In the genomic region with DNA sequence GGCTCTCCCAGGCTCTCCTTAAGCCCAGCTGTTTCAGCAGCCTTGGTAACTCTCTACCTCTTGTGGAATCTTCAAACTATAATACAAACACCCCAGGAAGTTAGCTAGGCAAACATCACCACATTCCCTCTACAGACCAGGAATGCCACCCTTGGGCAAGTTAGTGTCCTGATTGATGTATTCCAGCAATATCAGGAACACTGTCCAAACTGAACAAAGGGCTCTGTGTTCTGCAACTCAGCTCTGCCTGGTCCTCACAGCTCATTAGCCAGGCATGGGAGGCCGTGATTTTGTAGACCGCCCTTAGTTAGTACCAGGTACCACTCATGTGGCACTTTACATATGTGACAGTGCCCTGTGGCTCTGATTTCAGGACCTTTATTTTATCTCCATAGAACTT, we compare ENCODE assay signal across 20 mouse cellular contexts.
A peak's percentile ranks its signal among the peaks of the same experiment; 100 is the strongest.
DNase-seq lines count a peak whose midpoint lies in the region; ATAC-seq lines count a peak whose summit lies in the region.
"Had no signal": no experiment of that assay in that cellular context is flagged by ENCODE, and none has a peak within 500 bp of the region (broad histone marks: within the 10 kb centered on the region; RNA-seq: fewer than 3 reads in every experiment).

No protein-coding gene starts in this region.

- H3K27me3 ChIP-seq in kidney, embryonic 14.5 days (ENCODE audit: control insufficient read depth, insufficient read depth, low read length): no peaks in the 10 kb centered on the region
- peaks cover 21% of the 10 kb centered on the region for H3K27me3 ChIP-seq in limb, embryonic 13.5 days
- H3K27me3 ChIP-seq: hindbrain, embryonic 12.5 days had no signal

- no peaks in the 10 kb centered on the region for H3K4me1 ChIP-seq in kidney, embryonic 14.5 days (ENCODE audit: control insufficient read depth, insufficient read depth, low read length)
- H3K4me1 ChIP-seq in limb, embryonic 13.5 days: peaks cover 28% of the 10 kb centered on the region
- H3K4me1 ChIP-seq: heart, embryonic 10.5 days; hindbrain, embryonic 12.5 days had no signal

- peak; percentile 36 for DNase-seq in embryo, embryonic 10 days (ENCODE audit: low spot score)
- no peak for DNase-seq in embryo, embryonic 11 days
- DNase-seq in kidney, adult 9 months: no peak
- peak; percentile 8 for DNase-seq in 3T3-L1 (ENCODE audit: low read depth, low spot score)
- no peak for DNase-seq in left cerebral cortex, adult 8-10 months (ENCODE audit: low spot score in 2 of 2)
- DNase-seq: adrenal gland, adult 2 months; adrenal gland, postnatal 25 days; cerebellum, adult 2 months; cerebellum, postnatal 10 days; gastrocnemius, postnatal 10 days; heart, adult 18-20 months; heart, postnatal 10 days; heart, postnatal 4 days had no signal

- peak; percentile 12; the same call in 1 of the 2 replicates for ATAC-seq in kidney, embryonic 14.5 days (ENCODE audit: low FRiP score, low TSS enrichment)
- no peak for ATAC-seq in limb, embryonic 13.5 days (ENCODE audit: low FRiP score, low read depth)
- ATAC-seq: forebrain, embryonic 14.5 days; hindbrain, embryonic 16.5 days; inflammation-experienced regulatory T-cells, adult 6 months had no signal

- no peaks in the 10 kb centered on the region for H3K36me3 ChIP-seq in kidney, embryonic 14.5 days (ENCODE audit: control insufficient read depth, insufficient read depth, low read length)
- no peaks in the 10 kb centered on the region for H3K36me3 ChIP-seq in limb, embryonic 13.5 days
- H3K36me3 ChIP-seq: heart, embryonic 10.5 days; hindbrain, embryonic 12.5 days had no signal

- no peak overlapping the region for H3K9ac ChIP-seq in kidney, embryonic 14.5 days (ENCODE audit: low read depth, low read length)
- H3K9ac ChIP-seq in limb, embryonic 13.5 days: no peak overlapping the region
- H3K9ac ChIP-seq: hindbrain, embryonic 12.5 days had no signal

- H3K4me2 ChIP-seq in kidney, embryonic 14.5 days (replicated peaks; ENCODE audit: low read depth, low read length): no peak overlapping the region
- H3K4me2 ChIP-seq in limb, embryonic 13.5 days (replicated peaks): no peak overlapping the region
- H3K4me2 ChIP-seq: hindbrain, embryonic 12.5 days had no signal

- H3K27ac ChIP-seq in kidney, embryonic 14.5 days (ENCODE audit: low read depth, low read length): no peak overlapping the region
- peak overlapping the region; percentile 28; the same call in 1 of the 2 replicates for H3K27ac ChIP-seq in limb, embryonic 13.5 days
- H3K27ac ChIP-seq: heart, embryonic 10.5 days; hindbrain, embryonic 12.5 days had no signal

- 51% methylated on average over 2 of the region's 2 CpGs for WGBS in kidney, embryonic 14.5 days
- WGBS in limb, embryonic 13.5 days: 42% methylated on average over 2 of the region's 2 CpGs

- no peak overlapping the region for H3K4me3 ChIP-seq in kidney, embryonic 14.5 days (ENCODE audit: low read length)
- no peak overlapping the region for H3K4me3 ChIP-seq in limb, embryonic 13.5 days
- H3K4me3 ChIP-seq: heart, embryonic 10.5 days; hindbrain, embryonic 12.5 days had no signal

- peaks cover 4% of the 10 kb centered on the region; the same call in 1 of the 2 replicates for H3K9me3 ChIP-seq in kidney, embryonic 14.5 days (ENCODE audit: control insufficient read depth, low read length)
- H3K9me3 ChIP-seq in limb, embryonic 13.5 days: 0 out of 2 replicates have a peak, but pooled peaks cover 4% of the 10 kb centered on the region
- H3K9me3 ChIP-seq: heart, embryonic 10.5 days; hindbrain, embryonic 12.5 days had no signal

Comparison
In these comparisons a context has a peak if more than half of its experiments do, and no peak if none do; other contexts are left out.
1. DNase-seq: peak in embryo, embryonic 10 days (single experiment) and 3T3-L1 (single experiment); none in embryo, embryonic 11 days (single experiment), kidney, adult 9 months (single experiment) and left cerebral cortex, adult 8-10 months (0 of 2).